In the genomic region with DNA sequence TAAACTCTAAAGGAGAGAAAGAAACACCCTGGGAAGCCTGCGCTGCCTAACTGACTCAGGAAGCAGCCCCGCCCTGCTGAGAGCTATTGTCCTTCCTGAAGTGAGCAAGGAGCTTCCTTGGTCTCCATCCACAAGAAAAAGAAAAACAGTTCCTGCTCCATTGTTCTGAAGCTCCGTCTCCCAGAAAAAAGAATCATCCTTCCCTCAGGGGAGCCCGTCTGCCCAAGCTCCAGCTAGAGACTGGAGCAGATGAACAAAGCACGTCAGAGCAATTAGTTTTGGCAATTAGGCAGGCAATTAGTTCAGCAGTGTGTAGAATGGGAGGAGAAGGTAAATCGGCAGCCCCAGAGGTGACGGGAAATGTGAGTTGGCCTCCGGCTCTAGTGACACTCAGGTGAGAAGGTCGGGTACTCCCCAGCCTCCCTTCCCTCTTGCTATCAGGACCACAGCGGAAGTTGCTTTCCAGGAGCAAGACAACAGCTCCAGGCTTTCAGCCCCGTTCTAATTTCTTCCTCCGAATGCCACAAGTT, we compare ENCODE assay signal across 9 mouse cellular contexts. TPM values are rescaled to one million over a fixed set of nuclear protein-coding genes. Genes with fewer than 3 reads are reported as not detected.
A peak's percentile ranks its signal among the peaks of the same experiment; 100 is the strongest.
DNase-seq lines count a peak whose midpoint lies in the region; ATAC-seq and TF ChIP-seq lines count a peak whose summit lies in the region.
"Had no signal": no experiment of that assay in that cellular context is flagged by ENCODE, and none has a peak within 500 bp of the region (broad histone marks: within the 10 kb centered on the region; RNA-seq: fewer than 3 reads in every experiment).

No protein-coding gene starts in this region.

- no peak overlapping the region for H3K27ac ChIP-seq in embryonic facial prominence, embryonic 12.5 days
- peak overlapping the region; percentile 82 for H3K27ac ChIP-seq in hindbrain, embryonic 13.5 days
- no peak overlapping the region for H3K27ac ChIP-seq in limb, embryonic 14.5 days (replicated peaks; ENCODE audit: low read depth, low read length)

- peak overlapping the region; percentile 32 for H3K4me3 ChIP-seq in embryonic facial prominence, embryonic 12.5 days
- H3K4me3 ChIP-seq in hindbrain, embryonic 13.5 days = peak overlapping the region; percentile 32
- peak overlapping the region; percentile 5 for H3K4me3 ChIP-seq in limb, embryonic 14.5 days (replicated peaks; ENCODE audit: low read length)

- H3K4me2 ChIP-seq in embryonic facial prominence, embryonic 12.5 days (replicated peaks) = peak overlapping the region; percentile 54
- peak overlapping the region; percentile 63 for H3K4me2 ChIP-seq in hindbrain, embryonic 13.5 days
- H3K4me2 ChIP-seq in limb, embryonic 14.5 days (replicated peaks; ENCODE audit: low read depth, low read length, severe bottlenecking) = peak overlapping the region; percentile 48

- 4% methylated on average over 12 of the region's 12 CpGs for WGBS in embryonic facial prominence, embryonic 12.5 days
- WGBS in hindbrain, embryonic 13.5 days = under 1% methylated on average over 12 of the region's 12 CpGs
- 4% methylated on average over 12 of the region's 12 CpGs for WGBS in limb, embryonic 14.5 days

- peak overlapping the region; percentile 40; the same call in 1 of the 2 replicates for H3K9ac ChIP-seq in embryonic facial prominence, embryonic 12.5 days
- H3K9ac ChIP-seq in hindbrain, embryonic 13.5 days = peak overlapping the region; percentile 59
- H3K9ac ChIP-seq in limb, embryonic 14.5 days (ENCODE audit: low read depth, low read length, severe bottlenecking) = peak overlapping the region; percentile 43; the same call in 1 of the 2 replicates

- peaks cover 11% of the 10 kb centered on the region; the same call in 1 of the 2 replicates for H3K4me1 ChIP-seq in embryonic facial prominence, embryonic 12.5 days
- H3K4me1 ChIP-seq in hindbrain, embryonic 13.5 days (replicated peaks) = peaks cover 21% of the 10 kb centered on the region
- H3K4me1 ChIP-seq in limb, embryonic 14.5 days (ENCODE audit: control insufficient read depth, insufficient read depth, low read length) = peaks cover 6% of the 10 kb centered on the region

- H3K9me3 ChIP-seq in embryonic facial prominence, embryonic 12.5 days = no peaks in the 10 kb centered on the region
- H3K9me3 ChIP-seq in hindbrain, embryonic 13.5 days = no peaks in the 10 kb centered on the region
- no peaks in the 10 kb centered on the region for H3K9me3 ChIP-seq in limb, embryonic 14.5 days (ENCODE audit: control insufficient read depth, low read length)

- H3K36me3 ChIP-seq in embryonic facial prominence, embryonic 12.5 days = no peaks in the 10 kb centered on the region
- no peaks in the 10 kb centered on the region for H3K36me3 ChIP-seq in hindbrain, embryonic 13.5 days
- no peaks in the 10 kb centered on the region for H3K36me3 ChIP-seq in limb, embryonic 14.5 days (ENCODE audit: control insufficient read depth, insufficient read depth, low read length)

- H3K27me3 ChIP-seq in embryonic facial prominence, embryonic 12.5 days = 0 out of 2 replicates have a peak, but pooled peaks cover 3% of the 10 kb centered on the region
- H3K27me3 ChIP-seq in hindbrain, embryonic 13.5 days = no peaks in the 10 kb centered on the region
- no peaks in the 10 kb centered on the region for H3K27me3 ChIP-seq in limb, embryonic 14.5 days (ENCODE audit: control insufficient read depth, insufficient read depth, low read length)
- H3K27me3 ChIP-seq: Patski had no signal

- intact Hi-C loops in heart, postnatal 25 days (cut with DNase I) = no loop called here

- peak; percentile 92 for DNase-seq in heart, adult 11 months
- no peak for DNase-seq in heart, postnatal 25 days (ENCODE audit: low spot score)
- DNase-seq in limb, embryonic 14.5 days (ENCODE audit: low spot score) = no peak
- DNase-seq in naive thymus-derived CD4-positive, alpha-beta T cell, adult 2 months (ENCODE audit: low read depth) = peak; percentile 41
- no peak for DNase-seq in urinary bladder, postnatal 36 days (ENCODE audit: low spot score in 2 of 2)
- no peak for DNase-seq in left cerebral cortex, adult 9 months (ENCODE audit: low spot score in 2 of 2)

- no peak for TF ChIP-seq POLR2A in limb, embryonic 14.5 days (IDR thresholded peaks at IDR 0.05; ENCODE audit: borderline replicate concordance, extremely low read depth, insufficient read depth, insufficient read length)

- 0 out of 2 replicates have a peak, but pooled peaks have one; percentile 42 for ATAC-seq in embryonic facial prominence, embryonic 12.5 days (ENCODE audit: insufficient number of reproducible peaks, insufficient read depth, low FRiP score, low TSS enrichment)
- peak; percentile 70 for ATAC-seq in hindbrain, embryonic 13.5 days (ENCODE audit: low FRiP score)
- ATAC-seq in limb, embryonic 14.5 days (ENCODE audit: low FRiP score, low read depth) = no peak
- ATAC-seq: Patski had no signal

RNA-seq across cellular contexts. Expression of gene Cd47, which starts 3.7 kb away (rescaled TPM):
- total RNA-seq in heart, postnatal 25 days (2021) = 10 to 100 TPM; 73.5 to 76.4 TPM
- 57.3 and 59.8 TPM in 2 replicates for polyA plus RNA-seq in embryonic facial prominence, embryonic 12.5 days (2016; fragmentation: Nextera tagmentation; extraction: Ambion mirVana)
- polyA plus RNA-seq in hindbrain, embryonic 13.5 days (2015; fragmentation: Nextera tagmentation; extraction: Ambion mirVana) = 110 and 119 TPM in 2 replicates
- 29.5 and 34.5 TPM in 2 replicates for polyA plus RNA-seq in limb, embryonic 14.5 days (2012; rRNA removed)
- polyA plus RNA-seq in limb, embryonic 14.5 days (2014; fragmentation: Nextera tagmentation; extraction: Ambion mirVana) = 89.2 and 91.0 TPM in 2 replicates

Comparison
In these comparisons a context has a peak if more than half of its experiments do, and no peak if none do; other contexts are left out.
1. DNase-seq: peak in heart, adult 11 months (single experiment) and naive thymus-derived CD4-positive, alpha-beta T cell, adult 2 months (single experiment); none in heart, postnatal 25 days (single experiment), limb, embryonic 14.5 days (single experiment), urinary bladder, postnatal 36 days (0 of 2) and left cerebral cortex, adult 9 months (0 of 2).
2. Peak in every context shown above with its lines, with median percentiles within 50 percentile points of each other: H3K4me2 ChIP-seq, H3K4me3 ChIP-seq and H3K9ac ChIP-seq.